Mouse (Mus musculus): ENCODE results near the gene Kars.

The Kars gene

DNA sequence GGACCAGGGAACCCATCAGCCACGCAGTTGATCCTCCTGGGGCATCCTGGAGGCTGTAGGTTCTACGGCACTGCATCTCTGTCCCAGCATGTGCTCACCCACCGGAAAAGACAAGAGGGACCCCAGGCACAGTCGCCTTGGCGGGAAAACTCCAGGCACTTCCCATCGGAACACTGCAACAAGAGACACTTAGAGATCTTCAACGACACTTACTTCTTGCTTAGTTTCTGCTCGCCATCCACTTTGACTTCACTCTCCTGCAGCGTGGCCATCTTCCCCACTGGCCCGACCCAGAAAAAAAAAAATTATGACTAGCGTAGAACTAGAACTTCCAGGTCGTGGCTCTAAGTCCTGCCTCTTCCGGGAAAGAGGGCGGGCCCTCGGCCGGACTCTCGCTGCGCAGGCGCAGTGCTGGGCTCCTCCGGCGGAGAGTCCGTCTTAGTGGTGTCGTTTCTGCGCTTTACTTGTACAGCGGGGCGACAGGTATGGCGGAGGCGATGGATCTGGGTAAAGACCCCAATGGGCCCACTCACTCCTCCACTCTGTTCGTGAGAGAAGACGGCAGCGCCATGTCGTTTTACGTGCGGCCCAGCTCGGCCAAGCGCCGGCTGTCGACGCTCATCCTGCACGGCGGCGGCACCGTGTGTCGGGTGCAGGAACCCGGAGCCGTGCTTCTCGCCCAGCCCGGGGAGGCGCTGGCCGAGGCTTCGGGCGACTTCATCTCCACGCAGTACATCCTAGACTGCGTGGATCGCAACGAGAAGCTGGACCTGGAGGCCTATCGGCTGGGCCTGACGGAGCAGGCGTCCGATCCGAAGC lies at the start of gene Kars, which contains the start of gene Terf2ip:
Gene Kars (minus strand): TSS at position 327 of the 819 bp plus-strand sequence.
Gene Terf2ip (plus strand): TSS at position 402 of the 819 bp plus-strand sequence.
- DNase-seq (ENCODE audit: low spot score in 2 of 2): peak; percentile 86 to 87

DNA sequence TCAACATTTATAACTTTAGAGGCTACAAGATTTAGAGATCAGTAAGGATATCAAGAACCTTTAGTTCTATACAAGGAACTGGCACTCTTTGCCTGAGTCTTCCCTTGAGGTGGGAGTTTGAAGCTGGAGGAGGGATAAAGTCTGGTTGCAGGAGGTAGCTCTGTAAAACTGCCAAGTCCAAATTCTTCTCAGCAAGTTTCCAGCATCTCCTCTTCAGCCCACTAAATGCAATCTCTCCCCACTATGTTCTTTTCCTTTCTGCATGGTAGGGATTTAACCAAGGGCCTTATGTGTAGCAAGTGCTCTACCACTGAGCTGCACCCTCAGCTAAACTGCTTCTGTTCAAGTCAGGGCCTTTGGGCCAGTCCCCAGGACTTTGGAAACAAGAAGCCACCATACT lies 43.3 kb upstream of the Kars start:
- no peak for DNase-seq (ENCODE audit: low spot score in 2 of 2)

DNA sequence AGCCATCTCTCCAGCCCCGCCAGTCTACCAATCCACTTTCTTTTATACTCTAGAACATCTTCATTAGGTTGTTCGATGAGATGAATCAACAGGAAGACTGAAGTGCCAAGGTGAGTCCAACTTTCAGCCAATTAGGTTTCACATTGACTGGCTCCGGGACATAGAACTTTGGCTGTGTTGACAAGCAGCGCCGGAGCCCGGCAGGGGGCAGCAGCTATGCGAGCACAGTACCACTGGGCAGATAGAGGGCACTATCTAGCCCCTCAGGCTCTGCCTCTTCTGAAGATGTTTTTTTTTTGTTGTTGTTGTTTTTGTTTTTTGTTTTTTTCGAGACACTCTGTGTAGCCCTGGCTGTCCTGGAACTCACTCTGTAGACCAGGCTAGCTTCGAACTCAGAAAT lies 40.4 kb upstream of the Kars start:
- DNase-seq (ENCODE audit: low spot score in 2 of 2): no peak

GRCm38 (mm10) chr8:112049984-112050383 lies 38.9 kb upstream of the Kars start:
- DNase-seq (ENCODE audit: low spot score in 2 of 2): no peak

DNA sequence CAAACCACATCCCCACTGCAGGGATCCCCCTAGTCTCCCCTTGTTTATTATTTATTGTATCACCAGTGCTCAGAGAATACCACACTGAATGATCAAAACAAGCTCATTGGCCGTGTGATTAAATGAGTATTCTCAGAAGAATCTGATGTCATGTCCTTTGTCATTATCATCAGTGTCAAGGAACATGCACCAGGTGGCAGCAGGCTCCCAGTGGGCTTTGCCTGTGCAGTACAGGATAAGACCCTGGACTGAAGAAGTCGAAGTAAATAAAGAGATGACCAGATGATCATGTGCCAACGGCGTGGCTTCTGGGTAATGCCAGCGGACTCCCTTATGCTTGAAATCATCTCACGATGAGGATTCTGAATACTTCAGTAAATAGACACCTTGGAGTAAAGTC lies 37.2 kb upstream of the Kars start:
- DNase-seq (ENCODE audit: low spot score in 2 of 2): no peak

- peak; percentile 66 to 69 for DNase-seq (ENCODE audit: low spot score in 2 of 2)
Observed at GRCm38 (mm10) chr8:112045896-112046295, 34.8 kb upstream of the Kars start.

- no peak for DNase-seq (ENCODE audit: low spot score in 2 of 2)
Observed at GRCm38 (mm10) chr8:112045182-112045581, 34.1 kb upstream of the Kars start.

GRCm38 (mm10) chr8:112037521-112037920 lies 26.4 kb upstream of the Kars start:
- no peak for DNase-seq (ENCODE audit: low spot score in 2 of 2)

DNA sequence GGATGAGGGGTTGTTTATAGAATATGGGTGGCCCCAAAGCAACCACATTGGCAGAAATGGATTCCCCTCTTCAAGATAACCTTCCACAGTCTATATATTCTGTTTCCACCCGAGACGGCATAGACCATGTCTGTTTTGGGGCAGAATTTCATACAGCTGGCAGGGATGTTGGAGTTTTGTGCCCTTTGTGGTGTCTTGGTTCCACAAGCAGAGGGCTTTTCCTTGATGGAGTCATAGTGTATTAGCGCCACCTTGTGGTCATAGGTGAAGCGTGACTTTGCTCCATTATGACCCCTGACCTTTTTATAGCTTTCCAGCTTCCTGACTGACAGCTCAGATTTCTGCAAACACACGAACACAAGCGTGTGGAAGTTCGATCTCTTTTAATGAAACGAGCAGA lies 23.5 kb upstream of the Kars start:
- no peak for DNase-seq (ENCODE audit: low spot score in 2 of 2)

- no peak for DNase-seq (ENCODE audit: low spot score in 2 of 2)
Observed at GRCm38 (mm10) chr8:112033071-112033470, 21.9 kb upstream of the Kars start.

- DNase-seq (ENCODE audit: low spot score in 2 of 2): no peak
Observed at GRCm38 (mm10) chr8:112030663-112031062, 19.5 kb upstream of the Kars start.

DNA sequence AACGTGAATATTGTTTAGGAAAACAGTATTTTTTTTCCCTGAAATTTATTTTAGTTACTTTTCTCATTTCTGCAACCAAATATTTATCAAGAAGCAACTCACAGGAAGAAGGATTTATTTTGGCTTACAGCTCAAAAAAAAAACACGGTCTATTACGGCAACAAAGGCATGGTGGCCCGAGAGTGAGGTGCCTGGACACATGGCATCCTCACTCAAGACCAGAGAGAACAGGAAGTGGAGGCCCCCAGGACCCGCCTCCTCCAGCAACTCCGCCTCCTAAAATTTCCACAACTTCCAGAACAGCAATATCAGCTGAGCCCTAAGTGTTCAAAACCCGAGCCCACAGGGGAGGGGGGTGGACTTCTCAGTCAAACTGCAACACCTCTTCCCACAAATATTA lies 18.3 kb upstream of the Kars start:
- no peak for DNase-seq (ENCODE audit: low spot score in 2 of 2)

GRCm38 (mm10) chr8:112014936-112015335 lies 3.8 kb upstream of the Kars start, which contains the start of gene Gm6793:
Gene Gm6793, minus strand, starts transcription at chr8:112015036.
- DNase-seq (ENCODE audit: low spot score in 2 of 2): no peak

- peak in 1 of 2 experiments; percentile 20 for DNase-seq (ENCODE audit: low spot score in 2 of 2)
Observed at GRCm38 (mm10) chr8:112011816-112012242, 706 bp upstream of the Kars start.

DNA sequence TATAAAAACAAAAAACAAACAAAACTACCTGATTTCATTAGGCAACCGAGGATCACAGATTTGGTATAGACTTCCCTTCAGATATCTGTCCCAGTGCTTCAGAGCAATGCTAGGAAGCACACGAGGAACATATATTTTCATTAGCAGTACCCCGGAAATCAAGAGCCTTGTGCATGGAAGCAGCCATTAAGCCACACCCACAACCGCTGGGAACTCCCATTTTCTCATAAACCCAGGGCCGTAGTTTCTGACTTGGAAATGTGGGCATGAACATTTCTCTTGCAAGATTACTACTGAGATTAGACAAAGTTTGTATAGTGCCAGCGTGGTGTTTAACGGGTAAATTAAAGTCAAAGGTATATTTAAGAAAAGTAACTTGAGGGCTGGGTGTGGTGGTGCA lies 1.6 kb downstream of the Kars start:
- DNase-seq (ENCODE audit: low spot score in 2 of 2): no peak

DNA sequence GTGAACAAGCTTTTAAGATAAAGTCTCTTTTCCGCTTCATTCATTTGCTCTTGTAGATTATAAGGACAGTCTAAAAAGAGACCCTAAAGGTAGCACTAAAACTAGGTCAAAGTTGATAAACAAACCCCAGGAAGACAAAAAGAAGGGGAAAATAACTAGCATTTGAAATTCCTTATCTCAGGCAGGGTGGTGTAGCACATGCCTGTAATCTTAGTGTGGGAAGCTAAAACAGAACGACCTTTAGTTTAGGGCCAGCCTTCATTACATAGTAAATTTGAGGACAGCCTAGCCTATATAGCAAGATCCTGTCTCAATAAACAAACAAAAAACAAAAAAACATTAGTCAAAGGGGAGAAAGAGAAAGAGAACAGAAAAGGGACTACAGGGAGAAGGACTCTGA lies 3.5 kb downstream of the Kars start:
- no peak for DNase-seq (ENCODE audit: low spot score in 2 of 2)

GRCm38 (mm10) chr8:112005601-112006000 lies 5.5 kb downstream of the Kars start:
- peak; percentile 29 to 62 for DNase-seq (ENCODE audit: low spot score in 2 of 2)

DNA sequence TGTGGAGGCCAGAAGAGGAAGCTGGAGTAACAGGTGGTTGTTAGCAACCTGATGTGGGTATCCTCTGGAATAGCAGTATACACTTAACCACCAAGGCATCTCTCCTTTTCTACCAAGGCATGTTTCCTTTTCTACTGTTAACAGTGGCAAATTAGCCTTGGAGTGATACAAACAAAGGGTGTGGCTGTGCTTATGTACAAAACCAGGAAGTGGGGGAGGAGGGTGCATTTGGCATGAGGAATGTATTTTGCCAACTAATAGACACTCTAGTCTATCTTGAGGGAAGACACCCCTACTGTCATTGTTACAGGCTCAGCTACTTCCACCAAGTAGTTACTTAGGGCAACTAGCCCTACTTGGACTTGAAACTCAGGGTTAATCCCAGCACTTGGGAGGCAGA lies 6.4 kb downstream of the Kars start:
- DNase-seq (ENCODE audit: low spot score in 2 of 2): no peak

GRCm38 (mm10) chr8:111992703-111993039 lies 18.5 kb downstream of the Kars start:
- DNase-seq (ENCODE audit: low spot score in 2 of 2): no peak

DNA sequence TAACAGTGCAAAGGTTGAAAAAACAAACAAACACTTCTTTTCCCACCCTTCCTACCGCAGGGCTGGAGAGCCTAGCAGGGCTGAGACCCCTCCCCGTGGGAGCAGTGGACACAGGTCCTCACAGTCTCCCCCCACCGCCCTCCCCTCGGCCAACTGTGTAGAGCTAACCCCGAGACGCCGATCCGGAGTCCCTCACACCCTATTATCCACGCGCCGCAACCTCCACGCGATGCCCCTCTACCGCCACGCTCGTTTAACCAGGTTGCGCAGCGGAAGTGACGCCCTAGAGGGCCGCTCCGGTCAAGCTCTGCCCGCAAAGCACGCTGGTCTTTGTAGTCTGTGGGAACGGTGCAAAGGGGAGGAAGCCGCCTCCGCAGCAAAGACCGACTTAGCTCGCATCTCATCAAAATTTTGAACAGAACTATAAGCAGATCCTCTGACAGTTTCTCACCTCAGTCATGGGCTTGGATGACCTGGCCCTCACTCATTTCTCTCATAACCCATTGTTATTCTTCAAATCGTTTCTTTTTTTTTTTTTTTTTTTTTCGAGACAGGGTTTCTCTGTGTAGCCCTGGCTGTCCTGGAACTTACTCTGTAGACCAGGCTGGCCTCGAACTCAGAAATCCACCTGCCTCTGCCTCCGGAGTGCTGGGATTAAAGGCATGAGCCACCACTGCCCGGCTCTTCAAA lies 19.0 kb downstream of the Kars start, which contains the start of gene Adat1:
Gene Adat1 (minus strand): TSS at position 290 of the 690 bp plus-strand sequence.
- peak; percentile 79 to 88 for DNase-seq (ENCODE audit: low spot score in 2 of 2)

DNA sequence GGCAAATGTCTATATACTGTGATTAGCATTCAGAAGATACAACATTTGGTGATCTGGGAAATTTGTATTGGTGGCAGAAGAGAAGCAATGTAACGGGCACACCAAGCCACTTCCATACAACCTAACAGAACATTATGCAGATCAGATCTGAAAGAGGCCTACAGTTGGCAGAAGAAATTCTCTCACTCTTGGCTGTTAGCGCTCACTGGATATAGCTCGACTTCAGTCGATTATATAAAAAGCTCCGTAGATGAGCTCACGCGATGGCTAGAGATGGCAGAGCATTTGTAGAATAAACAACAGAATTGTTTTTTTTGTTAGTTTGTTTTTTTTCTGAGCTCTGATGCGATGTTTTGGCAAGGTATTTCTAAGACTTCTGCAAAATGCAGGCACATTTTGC lies 19.8 kb downstream of the Kars start:
- DNase-seq (ENCODE audit: low spot score in 2 of 2): peak in 1 of 2 experiments; percentile 26

- DNase-seq (ENCODE audit: low spot score in 2 of 2): peak; percentile 42 to 43
Observed at GRCm38 (mm10) chr8:111989911-111990310, 21.2 kb downstream of the Kars start.

- peak in 1 of 2 experiments; percentile 33 for DNase-seq (ENCODE audit: low spot score in 2 of 2)
Observed at GRCm38 (mm10) chr8:111984511-111984910, 26.6 kb downstream of the Kars start.

Data from right cerebral cortex, postnatal 36 days (tissue).